Mouse (Mus musculus) small intestine, adult 2 months (tissue): Measurements from ENCODE around the gene Pla2g4b. TPM values are rescaled to one million over a fixed set of nuclear protein-coding genes. Genes with fewer than 3 reads are reported as not detected.

Experiments
- H3K27ac ChIP-seq: fragments of 200-500 bp; 2 replicates; pipeline ENCODE4 v1.5.1; 2012; ENCODE audit warnings: low read depth, low read length, control low read depth, inconsistent platforms; ENCODE audit not compliant: insufficient read depth
- H3K27me3 ChIP-seq: fragments of 200-500 bp; 2 replicates; pipeline ENCODE4 v1.6.1; 2012; ENCODE audit warnings: mild to moderate bottlenecking, moderate library complexity, low read length, inconsistent platforms; ENCODE audit not compliant: control insufficient read depth, insufficient read depth
- H3K36me3 ChIP-seq: fragments of 200-500 bp; 2 replicates; pipeline ENCODE4 v1.6.1; 2012; ENCODE audit warnings: mild to moderate bottlenecking, low read length, control low read depth, inconsistent platforms; ENCODE audit not compliant: control insufficient read depth, insufficient read depth
- H3K4me1 ChIP-seq: fragments of 200-500 bp; 2 replicates; pipeline ENCODE4 v1.6.1; 2012; ENCODE audit warnings: low read length, inconsistent platforms, mixed read lengths; ENCODE audit not compliant: control insufficient read depth, insufficient read depth, insufficient read length
- H3K4me3 ChIP-seq: fragments of 200-500 bp; 2 replicates; pipeline ENCODE4 v1.5.1; 2012; ENCODE audit warnings: low read depth, mild to moderate bottlenecking, control low read depth, inconsistent platforms, low read length, moderate library complexity
- CTCF ChIP-seq: fragments of 200-500 bp; IDR thresholded peaks from 2 replicates; pipeline ENCODE4 v1.5.1; 2012; ENCODE audit warnings: low read depth, mild to moderate bottlenecking, control low read depth, inconsistent platforms, low read length, moderate library complexity, mixed read lengths; ENCODE audit not compliant: insufficient replicate concordance, insufficient read length; ENCODE audit errors: extremely low read depth
- POLR2A ChIP-seq: fragments of 200-500 bp; IDR thresholded peaks from 2 replicates; pipeline ENCODE4 v1.6.1; 2012; ENCODE audit warnings: low read depth, mild to moderate bottlenecking, control low read depth, inconsistent platforms, low read length, moderate library complexity
- WGBS: fragments of 180-500 bp; shearing (Covaris S2); methylation state at CpG from one replicate; pipeline ENCODE4 v1.1.7; 2018; 5-methylcytosine and 5-hydroxymethylcytosine counted together
- polyA plus RNA-seq: library from polyadenylated mRNA; depleted of rRNA; stranded (reverse); fragments of >200 nt; gene quantifications from 2 replicates; pipeline ENCODE4 v1.2.3, GENCODE M21; 2012

Gene Pla2g4b
- polyA plus RNA-seq, 1 experiment: 3.3 TPM

DNA sequence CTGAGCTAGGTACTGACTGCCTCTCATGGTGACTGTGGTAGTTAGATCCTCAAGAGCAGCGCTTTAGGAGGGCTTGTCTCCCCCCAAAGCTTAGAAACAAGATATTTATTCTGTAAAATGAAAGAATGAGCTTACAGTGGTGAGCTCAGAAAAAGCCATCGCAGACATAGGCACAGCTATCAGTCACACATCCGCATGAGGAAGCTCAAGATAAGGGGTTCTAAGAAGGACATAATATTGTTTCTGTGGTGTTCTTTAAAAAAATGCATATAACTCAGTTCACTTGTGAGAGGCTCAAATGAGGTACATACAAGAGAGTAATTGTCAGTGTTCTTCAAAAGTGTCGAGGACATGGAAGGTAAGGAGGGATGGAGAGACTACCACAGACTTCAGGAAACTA lies 17.3 kb upstream of the Pla2g4b start:
- H3K4me3 ChIP-seq: no peak overlapping the region
- TF ChIP-seq CTCF: no peak
- no peak for TF ChIP-seq POLR2A
- no peaks in the 10 kb centered on the region for H3K4me1 ChIP-seq
- H3K27me3 ChIP-seq: no peaks in the 10 kb centered on the region
- H3K36me3 ChIP-seq: peaks cover 38% of the 10 kb centered on the region
- WGBS: 97% methylated on average over 4 of the region's 4 CpGs
- no peak overlapping the region for H3K27ac ChIP-seq

DNA sequence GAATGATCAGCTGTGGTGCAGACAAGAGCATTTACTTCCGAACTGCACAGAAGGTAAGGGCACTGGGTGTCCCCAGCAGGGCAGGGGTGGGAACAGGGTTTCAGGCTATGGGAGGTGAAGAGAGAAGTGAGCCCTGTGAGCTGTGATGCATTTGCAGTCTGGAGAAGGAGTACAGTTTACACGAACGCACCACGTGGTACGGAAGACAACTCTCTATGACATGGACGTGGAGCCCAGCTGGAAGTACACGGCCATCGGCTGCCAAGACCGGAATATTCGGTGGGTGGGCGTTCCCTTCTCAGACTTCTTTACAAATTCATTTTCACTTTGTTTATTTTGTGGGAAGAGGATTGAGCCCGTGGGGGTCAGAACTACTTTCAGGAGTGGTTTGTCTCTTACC lies 15.6 kb upstream of the Pla2g4b start:
- TF ChIP-seq POLR2A (no peak), CTCF (no peak)
- Histone ChIP-seq H3K27ac (no peak overlapping the region), H3K27me3 (no peaks in the 10 kb centered on the region), H3K36me3 (peaks cover 54% of the 10 kb centered on the region), H3K4me1 (no peaks in the 10 kb centered on the region), H3K4me3 (no peak overlapping the region)
- 87% methylated on average over 12 of the region's 12 CpGs for WGBS

DNA sequence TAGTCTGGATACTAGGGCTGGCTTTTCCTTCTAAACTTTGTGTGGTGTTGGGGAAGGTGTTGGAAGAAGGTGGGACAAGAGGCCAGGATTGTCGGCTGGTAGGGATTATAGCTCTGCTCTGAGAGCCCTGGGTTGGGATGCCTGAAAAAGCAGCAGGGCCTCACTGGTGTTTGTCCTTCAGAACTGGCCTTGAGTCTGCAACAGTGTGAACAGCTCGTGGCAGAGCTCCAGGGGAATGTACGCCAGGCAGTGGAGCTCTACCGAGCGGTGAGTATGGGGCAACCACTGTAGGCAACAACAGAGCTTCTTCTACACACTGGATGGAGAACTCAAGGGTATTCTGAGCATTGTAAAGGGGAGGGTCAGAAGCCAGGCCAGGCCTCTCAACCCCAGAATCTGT lies 8.9 kb upstream of the Pla2g4b start:
- H3K4me1 ChIP-seq: peaks cover 9% of the 10 kb centered on the region; the same call in 1 of the 2 replicates
- H3K36me3 ChIP-seq: peaks cover 43% of the 10 kb centered on the region
- H3K27me3 ChIP-seq: no peaks in the 10 kb centered on the region
- H3K4me3 ChIP-seq: no peak overlapping the region
- TF ChIP-seq CTCF (no peak), POLR2A (no peak)
- 90% methylated on average over 5 of the region's 5 CpGs for WGBS
- H3K27ac ChIP-seq: no peak overlapping the region

DNA sequence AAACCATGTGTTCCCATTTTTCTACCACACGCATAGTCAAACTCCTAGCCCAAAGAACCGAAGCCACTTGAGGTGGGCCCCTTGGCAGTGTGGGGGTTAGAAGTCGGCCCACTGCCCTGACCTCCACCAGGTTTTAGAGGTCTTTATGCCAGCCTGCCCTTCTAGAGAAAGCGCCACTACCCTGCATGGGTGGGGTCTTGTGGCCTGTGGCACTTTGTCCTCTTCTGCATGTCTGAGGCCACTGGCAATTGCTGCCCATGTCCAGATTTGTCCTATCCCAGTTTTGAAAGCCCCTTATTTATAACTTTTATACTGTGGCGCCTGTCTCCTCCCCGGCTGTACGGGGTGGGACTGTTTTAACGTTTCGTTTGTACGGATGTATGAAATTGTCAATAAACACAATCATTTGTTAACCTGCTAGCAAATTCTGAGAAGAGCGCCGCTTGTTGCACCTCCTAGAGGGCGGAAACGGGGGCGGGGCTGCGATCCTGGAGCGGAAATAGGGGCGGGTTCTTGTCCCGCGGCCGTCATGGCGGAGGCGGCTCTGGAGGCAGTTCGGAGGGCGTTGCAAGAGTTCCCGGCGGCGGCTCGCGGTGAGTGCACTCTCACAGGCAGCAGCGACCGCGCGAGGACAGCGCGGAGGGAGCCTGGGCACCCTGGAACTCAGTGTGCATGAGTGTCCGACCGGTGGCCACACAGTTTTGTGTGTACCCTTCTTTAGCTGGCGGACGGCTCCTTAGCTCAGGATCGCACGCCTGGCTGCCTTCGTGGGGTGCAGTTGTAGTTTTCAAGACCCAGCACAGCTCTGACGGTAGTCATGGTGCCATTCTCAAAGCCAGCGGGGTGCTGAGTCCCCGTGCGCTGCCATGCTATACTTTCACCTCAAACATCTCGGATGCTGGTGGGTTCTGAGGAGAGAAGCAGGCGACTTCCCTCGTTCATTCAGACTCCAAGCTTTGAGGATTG lies 6.0 kb upstream of the Pla2g4b start, which contains the start of the genes Jmjd7 and Gm28042:
Gene Jmjd7 (plus strand): TSS at position 500 of the 966 bp plus-strand sequence.
Gene Gm28042 (plus strand): TSS at position 510 of the 966 bp plus-strand sequence.
- H3K27me3 ChIP-seq: no peaks in the 10 kb centered on the region
- 5% methylated on average over 50 of the region's 50 CpGs for WGBS
- TF ChIP-seq CTCF (peak; percentile 28; the same call in 1 of the 2 replicates), POLR2A (peak; percentile 56; the same call in 1 of the 2 replicates)

DNA sequence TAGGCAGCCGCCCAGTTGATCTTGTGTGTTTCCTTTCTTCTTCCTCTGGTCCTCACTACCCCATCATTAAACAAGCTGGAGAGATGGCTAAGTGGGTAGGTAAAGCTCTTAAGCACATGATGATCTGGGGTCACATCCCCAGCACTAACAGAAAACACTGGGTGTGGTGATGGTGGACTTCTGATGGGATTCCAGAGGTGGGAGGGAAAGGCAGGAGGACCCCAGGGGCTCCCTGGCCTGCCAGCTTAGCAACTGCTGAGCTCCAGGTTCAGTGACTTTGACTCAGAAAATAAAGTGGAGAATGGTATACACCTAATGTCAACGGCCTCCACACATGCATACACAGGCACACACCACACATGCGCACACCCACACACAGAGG lies 5.3 kb upstream of the Pla2g4b start:
- Histone ChIP-seq H3K4me3 (peak overlapping the region; percentile 69), H3K4me1 (peaks cover 9% of the 10 kb centered on the region; the same call in 1 of the 2 replicates), H3K27ac (no peak overlapping the region; the same call in 1 of the 2 replicates), H3K27me3 (no peaks in the 10 kb centered on the region), H3K36me3 (peaks cover 20% of the 10 kb centered on the region)
- 26% methylated on average over 3 of the region's 3 CpGs for WGBS
- no peak for TF ChIP-seq POLR2A
- no peak for TF ChIP-seq CTCF

More for the DNA sequence above, 6.0 kb upstream of the Pla2g4b start, which contains the start of the genes Jmjd7 and Gm28042:
- peaks cover 26% of the 10 kb centered on the region for H3K36me3 ChIP-seq
- peak within 1 kb of the TSS; percentile 48 for H3K27ac ChIP-seq
- H3K4me1 ChIP-seq: peaks cover 9% of the 10 kb centered on the region; the same call in 1 of the 2 replicates
- peak within 1 kb of the TSS; percentile 69 for H3K4me3 ChIP-seq

DNA sequence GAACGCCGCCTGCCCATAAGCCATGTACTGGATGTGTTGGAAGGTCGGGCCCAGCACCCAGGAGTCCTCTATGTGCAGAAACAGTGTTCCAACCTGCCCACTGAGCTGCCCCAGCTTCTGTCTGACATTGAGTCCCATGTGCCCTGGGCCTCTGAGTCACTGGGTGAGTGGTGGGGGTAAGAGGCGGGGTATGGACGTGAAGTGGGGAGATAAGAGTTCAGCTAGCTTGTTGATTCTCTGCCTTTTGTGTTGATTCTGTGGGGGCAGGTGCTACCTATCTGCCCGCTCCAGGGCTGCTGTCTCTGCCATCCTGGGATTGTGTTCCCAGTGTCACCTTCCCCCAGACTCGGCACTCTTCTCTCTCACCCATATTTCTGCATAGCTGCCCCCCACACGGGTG lies 2.8 kb upstream of the Pla2g4b start:
- peaks cover 6% of the 10 kb centered on the region for H3K36me3 ChIP-seq
- H3K4me3 ChIP-seq: no peak overlapping the region
- TF ChIP-seq CTCF (no peak), POLR2A (no peak)
- no peak overlapping the region for H3K27ac ChIP-seq
- WGBS: 79% methylated on average over 8 of the region's 8 CpGs
- no peaks in the 10 kb centered on the region for H3K27me3 ChIP-seq
- peaks cover 9% of the 10 kb centered on the region; the same call in 1 of the 2 replicates for H3K4me1 ChIP-seq

DNA sequence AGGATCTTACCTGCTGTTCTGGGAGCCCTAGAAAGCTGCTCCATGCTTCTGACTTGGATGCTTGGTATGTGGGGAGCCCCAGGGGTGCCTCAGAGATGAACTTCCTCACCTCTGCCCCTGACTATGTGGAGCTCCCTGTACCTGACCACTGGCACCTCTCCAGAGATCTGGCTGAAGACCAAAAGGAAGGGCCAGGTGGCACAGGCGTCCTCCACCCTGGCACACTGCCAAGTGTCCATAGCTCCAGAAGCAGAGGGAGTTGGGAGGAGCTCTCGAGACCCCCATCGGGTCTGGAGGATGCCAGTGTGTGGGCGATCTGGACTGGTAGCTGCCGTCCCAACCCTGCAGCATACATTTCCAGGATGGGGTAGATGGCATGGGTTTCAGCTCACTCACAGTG lies 509 bp downstream of the Pla2g4b start:
- WGBS: 61% methylated on average over 5 of the region's 5 CpGs
- Histone ChIP-seq H3K4me3 (no peak overlapping the region), H3K27ac (no peak overlapping the region), H3K36me3 (peaks cover 10% of the 10 kb centered on the region), H3K27me3 (no peaks in the 10 kb centered on the region), H3K4me1 (no peaks in the 10 kb centered on the region)
- TF ChIP-seq POLR2A (no peak), CTCF (no peak)
